Mouse (Mus musculus): ENCODE results near the gene Mmp11.
A peak's percentile ranks its signal among the peaks of the same experiment; 100 is the strongest.
"Not testable (repeated sequence)": the region's sequence is repeated elsewhere in the genome, so short reads cannot be mapped to it uniquely, and the experiment has no call there.

The Mmp11 gene

GRCm38 (mm10) chr10:75897373-75897772 is 38.9 kb downstream of the Mmp11 start:
- peak; percentile 47 for DNase-seq (ENCODE audit: low read depth, low spot score)

- no peak for DNase-seq (ENCODE audit: low read depth, low spot score)
Observed at GRCm38 (mm10) chr10:75896208-75896607, 40.1 kb downstream of the Mmp11 start.

- DNase-seq (ENCODE audit: low read depth, low spot score) = peak; percentile 25
Observed at GRCm38 (mm10) chr10:75895730-75896129, 40.6 kb downstream of the Mmp11 start.

- no peak for DNase-seq (ENCODE audit: low read depth, low spot score)
Observed at GRCm38 (mm10) chr10:75894601-75895000, 41.7 kb downstream of the Mmp11 start.

- peak; percentile 99 for DNase-seq (ENCODE audit: low read depth, low spot score)
Observed at GRCm38 (mm10) chr10:75893089-75893750, 43.1 kb downstream of the Mmp11 start, which contains the start of gene Derl3. Derl3 (plus strand) TSS chr10:75893413.

GRCm38 (mm10) chr10:75889406-75890153 is 46.7 kb downstream of the Mmp11 start:
- DNase-seq (ENCODE audit: low read depth, low spot score) = no peak

GRCm38 (mm10) chr10:75887504-75887903 is 48.8 kb downstream of the Mmp11 start:
- DNase-seq (ENCODE audit: low read depth, low spot score) = not testable (repeated sequence)

- no peak for DNase-seq (ENCODE audit: low read depth, low spot score)
Observed at GRCm38 (mm10) chr10:75884742-75885141, 51.6 kb downstream of the Mmp11 start.

GRCm38 (mm10) chr10:75883232-75883552 is 53.1 kb downstream of the Mmp11 start:
- DNase-seq (ENCODE audit: low read depth, low spot score) = peak; percentile 80

GRCm38 (mm10) chr10:75882433-75883231 is 53.7 kb downstream of the Mmp11 start:
- DNase-seq (ENCODE audit: low read depth, low spot score) = no peak

- no peak for DNase-seq (ENCODE audit: low read depth, low spot score)
Observed at GRCm38 (mm10) chr10:75881578-75882432, 54.5 kb downstream of the Mmp11 start.

- no peak for DNase-seq (ENCODE audit: low read depth, low spot score)
Observed at GRCm38 (mm10) chr10:75880771-75881577, 55.3 kb downstream of the Mmp11 start.

- no peak for DNase-seq (ENCODE audit: low read depth, low spot score)
Observed at GRCm38 (mm10) chr10:75880351-75880750, 55.9 kb downstream of the Mmp11 start.

- DNase-seq (ENCODE audit: low read depth, low spot score) = no peak
Observed at GRCm38 (mm10) chr10:75878836-75879235, 57.5 kb downstream of the Mmp11 start.

GRCm38 (mm10) chr10:75873543-75874170 is 62.6 kb downstream of the Mmp11 start:
- DNase-seq (ENCODE audit: low read depth, low spot score) = no peak

Data from CD4-positive helper T cell, adult 2 months (primary cell).